Mouse (Mus musculus): ENCODE measurements around the gene Syt14. TPM values are rescaled to one million over a fixed set of nuclear protein-coding genes. Genes with fewer than 3 reads are reported as not detected.
A peak's percentile ranks its signal among the peaks of the same experiment; 100 is the strongest.

Syt14 gene
- polyA plus RNA-seq, 2 experiments, result 2.2 to 2.9 TPM

DNA sequence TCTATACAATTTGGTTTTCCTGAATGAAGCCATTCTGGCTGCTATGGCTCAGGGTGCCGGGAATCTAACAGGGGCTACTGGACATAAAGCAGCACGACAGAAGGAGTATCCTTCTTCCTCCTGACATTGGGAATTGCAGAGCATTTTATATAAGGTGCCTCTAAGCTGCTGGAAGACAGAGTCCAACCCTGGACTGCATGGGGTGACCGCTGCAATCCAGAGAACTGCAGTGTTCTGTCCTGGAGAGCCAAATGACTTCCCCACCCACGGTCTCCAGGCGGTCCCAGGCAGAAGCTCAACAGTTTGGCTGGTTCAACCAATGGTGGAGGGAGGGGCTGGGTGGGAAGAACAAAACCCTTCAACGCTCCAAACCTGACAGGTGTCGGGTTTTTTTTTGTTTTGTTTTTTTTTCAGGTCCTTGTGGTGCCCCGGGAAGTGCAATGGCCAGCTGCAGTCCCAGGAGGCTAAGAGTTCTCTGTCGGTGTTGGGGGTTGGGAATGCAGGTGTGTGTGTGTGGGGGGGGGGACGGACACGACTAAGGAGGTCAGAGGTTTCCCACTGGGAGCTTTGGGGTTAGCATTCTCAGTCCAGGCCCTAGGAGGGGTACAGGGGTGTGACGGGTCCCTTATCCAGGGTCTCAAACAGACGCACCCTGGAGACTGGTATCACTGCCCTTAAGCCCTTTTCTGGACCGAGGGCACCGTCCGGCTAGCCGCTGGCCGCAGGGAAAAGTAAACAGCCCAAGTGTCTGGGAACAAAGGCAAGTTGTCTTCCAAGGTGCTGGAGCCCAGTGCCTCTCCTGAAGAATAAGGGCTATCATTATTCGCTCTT is 181.4 kb downstream of the Syt14 start:
- no peaks in the 10 kb centered on the region for H3K27me3 ChIP-seq (ENCODE audit: control insufficient read depth, insufficient read depth, low read length)
- peak overlapping the region; percentile 99 for H3K27ac ChIP-seq (replicated peaks; ENCODE audit: low read depth, low read length)
- TF ChIP-seq POLR2A (IDR thresholded peaks at IDR 0.05; ENCODE audit: borderline replicate concordance, extremely low read depth, insufficient read depth, insufficient read length), result no peak
- ATAC-seq (ENCODE audit: low FRiP score, low read depth), result no peak
- DNase-seq (ENCODE audit: low spot score), result no peak
- H3K9ac ChIP-seq (ENCODE audit: low read depth, low read length, severe bottlenecking), result peak overlapping the region; percentile 98
- no peaks in the 10 kb centered on the region for H3K9me3 ChIP-seq (ENCODE audit: control insufficient read depth, low read length)
- H3K4me1 ChIP-seq (ENCODE audit: control insufficient read depth, insufficient read depth, low read length), result peaks cover 62% of the 10 kb centered on the region
- 2% methylated on average over 19 of the region's 19 CpGs for WGBS
- peaks cover 31% of the 10 kb centered on the region for H3K36me3 ChIP-seq (ENCODE audit: control insufficient read depth, insufficient read depth, low read length)
- peak overlapping the region; percentile 93 for H3K4me3 ChIP-seq (replicated peaks; ENCODE audit: low read length)
- peak overlapping the region; percentile 87 for H3K4me2 ChIP-seq (replicated peaks; ENCODE audit: low read depth, low read length, severe bottlenecking)

DNA sequence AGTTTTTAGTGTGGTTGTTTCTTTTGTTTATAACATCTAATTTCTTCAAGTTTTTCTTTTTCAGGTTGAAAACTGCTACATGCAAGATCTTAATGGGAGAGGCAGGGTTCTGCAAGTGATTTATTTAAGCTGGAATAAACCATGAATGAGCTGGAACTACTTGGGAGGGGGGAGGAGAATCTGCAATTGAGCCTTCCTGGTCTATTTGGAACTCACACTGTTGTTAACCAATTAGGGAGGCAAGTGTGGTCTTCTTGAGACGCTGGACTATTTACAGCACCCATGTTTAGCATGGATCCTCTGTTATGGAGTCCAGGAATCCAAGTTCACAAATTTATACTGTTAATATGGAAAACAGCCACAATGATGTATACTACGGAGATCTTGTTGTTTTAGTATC is 182.1 kb downstream of the Syt14 start:
- Histone ChIP-seq H3K4me3 (replicated peaks; ENCODE audit: low read length) (peak overlapping the region; percentile 93), H3K36me3 (ENCODE audit: control insufficient read depth, insufficient read depth, low read length) (peaks cover 39% of the 10 kb centered on the region), H3K4me1 (ENCODE audit: control insufficient read depth, insufficient read depth, low read length) (peaks cover 62% of the 10 kb centered on the region), H3K27ac (replicated peaks; ENCODE audit: low read depth, low read length) (peak overlapping the region; percentile 99), H3K9me3 (ENCODE audit: control insufficient read depth, low read length) (no peaks in the 10 kb centered on the region), H3K27me3 (ENCODE audit: control insufficient read depth, insufficient read depth, low read length) (no peaks in the 10 kb centered on the region), H3K9ac (ENCODE audit: low read depth, low read length, severe bottlenecking) (peak overlapping the region; percentile 98), H3K4me2 (replicated peaks; ENCODE audit: low read depth, low read length, severe bottlenecking) (peak overlapping the region; percentile 87)
- TF ChIP-seq POLR2A (IDR thresholded peaks at IDR 0.05; ENCODE audit: borderline replicate concordance, extremely low read depth, insufficient read depth, insufficient read length), result no peak
- no peak for DNase-seq (ENCODE audit: low spot score)
- ATAC-seq (ENCODE audit: low FRiP score, low read depth), result no peak
- 21% methylated on average over 2 of the region's 2 CpGs for WGBS

DNA sequence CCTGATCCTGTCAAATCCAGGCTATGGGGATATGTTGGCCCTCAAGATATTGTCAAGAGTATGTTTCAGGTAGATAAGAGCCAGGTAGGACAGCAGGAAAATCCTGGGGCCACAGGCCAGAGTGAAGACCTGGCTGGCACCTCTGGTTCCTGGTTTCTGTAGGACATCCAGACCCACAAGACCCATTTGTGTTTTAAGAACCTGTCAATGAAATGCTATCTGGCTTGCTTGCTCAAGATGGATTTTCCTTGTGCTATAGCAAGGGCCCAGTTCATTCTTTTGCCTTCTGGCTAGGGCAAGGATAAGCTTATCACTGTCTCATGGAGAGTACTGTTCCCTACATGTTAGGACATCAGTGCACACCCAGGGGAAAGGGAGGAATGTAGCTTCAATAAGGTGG is 183.5 kb downstream of the Syt14 start:
- ATAC-seq (ENCODE audit: low FRiP score, low read depth) (no peak), DNase-seq (ENCODE audit: low spot score) (no peak)
- Histone ChIP-seq H3K36me3 (ENCODE audit: control insufficient read depth, insufficient read depth, low read length) (peaks cover 52% of the 10 kb centered on the region), H3K4me1 (ENCODE audit: control insufficient read depth, insufficient read depth, low read length) (peaks cover 52% of the 10 kb centered on the region), H3K4me2 (replicated peaks; ENCODE audit: low read depth, low read length, severe bottlenecking) (peak overlapping the region; percentile 87), H3K4me3 (replicated peaks; ENCODE audit: low read length) (peak overlapping the region; percentile 93), H3K9me3 (ENCODE audit: control insufficient read depth, low read length) (no peaks in the 10 kb centered on the region), H3K27ac (replicated peaks; ENCODE audit: low read depth, low read length) (peak overlapping the region; percentile 69), H3K27me3 (ENCODE audit: control insufficient read depth, insufficient read depth, low read length) (no peaks in the 10 kb centered on the region), H3K9ac (ENCODE audit: low read depth, low read length, severe bottlenecking) (peak overlapping the region; percentile 98)
- TF ChIP-seq POLR2A (IDR thresholded peaks at IDR 0.05; ENCODE audit: borderline replicate concordance, extremely low read depth, insufficient read depth, insufficient read length), result no peak

DNA sequence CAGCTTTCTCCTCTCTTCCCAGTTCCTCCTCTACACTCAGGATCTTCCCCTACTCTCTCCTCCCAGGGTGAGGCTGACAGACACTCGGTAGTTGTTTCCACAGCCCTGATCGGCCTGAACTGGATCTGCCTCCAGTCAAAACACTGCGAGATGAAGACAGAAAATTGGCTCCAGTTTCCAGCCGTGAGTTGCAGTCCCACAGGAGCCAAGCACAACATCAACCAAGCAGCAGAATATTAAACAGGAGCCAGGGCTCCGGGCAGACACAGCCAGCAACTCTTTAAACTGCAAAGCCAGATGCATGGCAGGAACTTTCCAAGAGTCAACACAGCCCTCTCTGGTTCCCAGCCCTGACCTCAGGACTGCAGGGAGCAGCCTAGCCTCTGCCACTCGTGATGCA is 183.9 kb downstream of the Syt14 start:
- Histone ChIP-seq H3K36me3 (ENCODE audit: control insufficient read depth, insufficient read depth, low read length) (peaks cover 56% of the 10 kb centered on the region), H3K4me1 (ENCODE audit: control insufficient read depth, insufficient read depth, low read length) (peaks cover 48% of the 10 kb centered on the region), H3K4me3 (replicated peaks; ENCODE audit: low read length) (peak overlapping the region; percentile 93), H3K4me2 (replicated peaks; ENCODE audit: low read depth, low read length, severe bottlenecking) (peak overlapping the region; percentile 87), H3K9ac (ENCODE audit: low read depth, low read length, severe bottlenecking) (peak overlapping the region; percentile 98), H3K27me3 (ENCODE audit: control insufficient read depth, insufficient read depth, low read length) (no peaks in the 10 kb centered on the region), H3K9me3 (ENCODE audit: control insufficient read depth, low read length) (no peaks in the 10 kb centered on the region), H3K27ac (replicated peaks; ENCODE audit: low read depth, low read length) (peak overlapping the region; percentile 69)
- ATAC-seq (ENCODE audit: low FRiP score, low read depth), result 0 out of 2 replicates have a peak, but pooled peaks have one; percentile 7
- no peak for TF ChIP-seq POLR2A (IDR thresholded peaks at IDR 0.05; ENCODE audit: borderline replicate concordance, extremely low read depth, insufficient read depth, insufficient read length)
- WGBS, result 3% methylated on average over 6 of the region's 6 CpGs
- peak; percentile 69 for DNase-seq (ENCODE audit: low spot score)

DNA sequence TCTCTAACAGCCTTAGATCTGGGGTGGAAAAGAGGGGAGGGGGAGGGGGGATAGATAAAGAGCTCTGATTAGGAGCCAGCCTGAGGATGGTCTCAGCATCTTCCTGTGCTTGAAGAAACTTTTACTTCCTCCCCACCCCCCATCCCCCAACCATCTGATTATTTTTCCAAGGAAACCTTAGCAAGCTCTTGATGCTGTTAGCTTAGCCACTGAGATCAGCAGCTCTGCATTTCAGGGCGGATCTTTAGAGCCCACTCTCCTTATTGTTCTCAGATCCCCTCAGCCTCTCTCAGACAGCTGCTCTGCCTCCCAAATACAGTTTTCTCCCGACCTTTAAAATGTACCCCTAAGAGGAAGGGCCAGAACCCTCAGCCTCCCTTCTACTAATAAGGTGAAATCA is 184.4 kb downstream of the Syt14 start:
- Histone ChIP-seq H3K4me2 (replicated peaks; ENCODE audit: low read depth, low read length, severe bottlenecking) (peak overlapping the region; percentile 87), H3K4me1 (ENCODE audit: control insufficient read depth, insufficient read depth, low read length) (peaks cover 43% of the 10 kb centered on the region), H3K9ac (ENCODE audit: low read depth, low read length, severe bottlenecking) (peak overlapping the region; percentile 98), H3K9me3 (ENCODE audit: control insufficient read depth, low read length) (no peaks in the 10 kb centered on the region), H3K36me3 (ENCODE audit: control insufficient read depth, insufficient read depth, low read length) (peaks cover 62% of the 10 kb centered on the region), H3K27ac (replicated peaks; ENCODE audit: low read depth, low read length) (peak overlapping the region; percentile 69), H3K4me3 (replicated peaks; ENCODE audit: low read length) (peak overlapping the region; percentile 93), H3K27me3 (ENCODE audit: control insufficient read depth, insufficient read depth, low read length) (no peaks in the 10 kb centered on the region)
- 8% methylated on average over 2 of the region's 2 CpGs for WGBS
- no peak for TF ChIP-seq POLR2A (IDR thresholded peaks at IDR 0.05; ENCODE audit: borderline replicate concordance, extremely low read depth, insufficient read depth, insufficient read length)
- ATAC-seq (ENCODE audit: low FRiP score, low read depth), result no peak
- no peak for DNase-seq (ENCODE audit: low spot score)

Measured in limb, embryonic 14.5 days (tissue).